Mouse (Mus musculus): ENCODE results near the gene Usp33. TPM values are rescaled to one million over a fixed set of nuclear protein-coding genes. Genes with fewer than 3 reads are reported as not detected.
A peak's percentile ranks its signal among the peaks of the same experiment; 100 is the strongest.

Usp33 gene
- total RNA-seq, 1 experiment from 2014 or later: 89.3 TPM

- peak; percentile 90 for ATAC-seq (replicated peaks; ENCODE audit: insufficient number of reproducible peaks, low FRiP score, low TSS enrichment, poor library complexity, severe bottlenecking)
Measured at GRCm38 (mm10) chr3:152396278-152396987, 50.2 kb downstream of the Usp33 start.

DNA sequence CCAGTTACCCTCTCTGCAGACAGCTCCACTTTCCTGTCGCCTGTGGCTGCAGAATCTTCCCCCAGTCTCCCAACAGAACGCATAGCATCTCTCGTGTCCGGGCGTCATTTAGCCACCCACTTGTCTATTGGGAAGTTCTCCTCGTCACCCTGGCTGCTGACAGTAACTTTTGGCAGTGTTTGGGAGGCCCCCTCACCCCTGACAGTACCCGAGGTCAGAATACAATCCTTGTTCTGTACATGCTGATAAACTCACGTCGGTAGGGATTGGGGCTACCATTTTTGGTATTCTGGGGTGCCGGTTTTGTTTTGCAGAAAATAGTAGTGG is 50.7 kb downstream of the Usp33 start:
- no peak; the same call in 1 of the 2 replicates for ATAC-seq (replicated peaks; ENCODE audit: insufficient number of reproducible peaks, low FRiP score, low TSS enrichment, poor library complexity, severe bottlenecking)

GRCm38 (mm10) chr3:152397335-152397940 is 51.2 kb downstream of the Usp33 start:
- ATAC-seq (replicated peaks; ENCODE audit: insufficient number of reproducible peaks, low FRiP score, low TSS enrichment, poor library complexity, severe bottlenecking): no peak

DNA sequence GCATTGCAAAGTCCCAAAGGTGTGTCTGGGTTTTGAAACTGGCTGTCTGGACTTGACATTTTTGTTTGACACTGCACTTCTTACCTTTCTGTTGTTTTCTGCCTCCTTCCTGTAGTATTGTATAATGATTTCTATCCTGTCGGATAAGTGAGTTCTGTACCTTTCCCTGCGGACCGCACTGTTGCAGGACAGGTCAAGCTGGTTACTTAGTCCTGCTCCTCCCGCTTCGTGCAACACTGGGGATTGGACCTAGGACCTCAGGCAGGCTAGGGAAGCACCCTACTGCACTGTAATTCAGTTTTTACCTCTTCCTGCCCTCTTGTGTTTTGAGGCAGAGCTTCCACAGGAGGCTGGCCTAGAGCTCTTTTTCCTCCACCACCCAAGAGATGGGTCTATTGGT is 54.2 kb downstream of the Usp33 start:
- no peak for ATAC-seq (replicated peaks; ENCODE audit: insufficient number of reproducible peaks, low FRiP score, low TSS enrichment, poor library complexity, severe bottlenecking)

DNA sequence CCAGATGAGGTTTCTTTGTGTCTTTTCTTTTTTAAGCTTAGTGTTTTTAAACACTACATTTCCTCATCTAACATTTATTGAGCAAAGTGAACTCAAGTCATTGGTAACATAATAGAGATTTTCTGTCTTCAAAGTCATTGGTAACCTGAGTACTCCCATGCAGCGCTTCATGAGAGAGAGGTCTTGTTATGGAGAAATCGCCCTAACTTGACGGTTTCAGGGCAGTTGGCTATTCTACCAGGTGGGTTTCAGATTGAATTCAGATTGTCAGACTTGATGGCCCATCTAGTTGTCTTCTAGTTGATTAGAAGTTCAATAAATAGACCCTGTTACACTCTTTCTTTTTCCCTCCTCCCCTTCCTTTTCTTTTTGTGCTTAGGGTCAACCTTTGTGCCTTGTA is 54.6 kb downstream of the Usp33 start:
- ATAC-seq (replicated peaks; ENCODE audit: insufficient number of reproducible peaks, low FRiP score, low TSS enrichment, poor library complexity, severe bottlenecking): no peak

DNA sequence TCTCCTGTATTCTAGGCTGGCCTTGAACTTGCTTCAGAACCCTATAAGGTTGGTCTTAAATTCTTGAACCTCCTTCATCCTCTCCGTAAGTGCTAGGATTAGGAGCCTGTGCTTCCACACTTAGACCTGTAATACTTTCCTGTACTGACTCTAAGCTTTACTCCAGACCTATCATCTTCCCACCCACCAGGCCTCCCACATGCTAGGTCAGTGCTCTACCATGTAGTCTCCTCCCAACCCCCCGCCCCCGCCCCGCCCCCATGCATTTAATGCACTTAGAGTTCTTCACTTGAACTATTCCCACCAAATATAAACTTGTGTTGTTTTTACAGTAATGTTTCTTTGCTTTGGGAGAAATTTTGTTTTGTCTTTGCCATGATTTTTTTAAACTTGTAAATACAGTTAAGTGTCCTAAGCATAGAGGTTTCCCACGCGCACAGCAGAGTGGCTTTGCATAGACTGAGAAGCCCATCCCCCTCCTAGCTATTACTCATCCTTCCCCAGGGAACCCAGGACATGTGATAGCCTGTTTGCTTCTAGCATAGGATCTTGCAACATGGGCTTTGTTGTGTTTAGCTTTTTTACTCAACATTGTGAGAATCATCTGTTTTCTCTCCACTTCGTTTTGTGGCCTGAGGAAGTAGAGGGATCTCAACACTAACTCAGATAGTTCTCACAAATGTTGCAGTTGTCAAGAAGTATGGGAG is 55.8 kb downstream of the Usp33 start:
- ATAC-seq (replicated peaks; ENCODE audit: insufficient number of reproducible peaks, low FRiP score, low TSS enrichment, poor library complexity, severe bottlenecking): peak; percentile 65; the same call in 1 of the 2 replicates

- no peak for ATAC-seq (replicated peaks; ENCODE audit: insufficient number of reproducible peaks, low FRiP score, low TSS enrichment, poor library complexity, severe bottlenecking)
Measured at GRCm38 (mm10) chr3:152402671-152403066, 56.4 kb downstream of the Usp33 start.

DNA sequence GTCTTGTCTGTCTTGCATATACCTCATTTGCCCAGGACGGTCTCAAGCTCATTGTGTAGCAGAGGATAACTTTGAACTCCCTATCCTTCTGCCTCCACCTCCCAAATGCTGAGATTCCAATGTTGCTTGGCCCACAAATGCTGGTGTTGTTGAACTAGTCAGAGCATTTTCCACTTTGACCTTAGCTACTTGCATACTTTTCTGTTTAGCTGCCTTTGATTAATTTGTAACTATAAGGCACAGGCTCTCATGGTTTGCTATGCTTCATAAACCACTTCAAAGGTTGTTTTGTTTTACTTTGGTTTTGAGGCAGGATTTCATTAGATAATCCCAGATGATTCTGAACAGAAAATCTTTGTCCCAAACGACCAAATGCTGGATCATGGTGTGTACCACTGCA is 57.5 kb downstream of the Usp33 start:
- no peak for ATAC-seq (replicated peaks; ENCODE audit: insufficient number of reproducible peaks, low FRiP score, low TSS enrichment, poor library complexity, severe bottlenecking)

DNA sequence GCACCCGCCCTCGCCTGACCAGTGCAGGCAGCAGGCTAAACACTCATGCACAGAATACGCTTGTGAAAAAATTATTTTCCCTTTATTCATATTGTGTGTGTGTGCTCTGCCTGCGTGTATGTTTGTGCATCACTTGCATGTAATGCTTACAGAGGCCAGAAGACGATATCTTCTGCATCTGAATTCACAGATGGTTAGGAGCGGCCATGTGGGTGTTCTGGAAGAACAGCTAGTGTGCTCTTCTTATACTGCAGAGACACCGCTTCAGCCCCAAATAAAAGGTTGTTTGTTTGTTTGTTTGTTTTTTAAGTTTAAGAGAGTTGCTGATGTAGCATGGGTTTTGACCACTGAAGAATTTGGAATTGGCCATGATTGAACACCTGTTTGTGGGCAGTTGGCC is 59.1 kb downstream of the Usp33 start:
- no peak for ATAC-seq (replicated peaks; ENCODE audit: insufficient number of reproducible peaks, low FRiP score, low TSS enrichment, poor library complexity, severe bottlenecking)

- no peak for ATAC-seq (replicated peaks; ENCODE audit: insufficient number of reproducible peaks, low FRiP score, low TSS enrichment, poor library complexity, severe bottlenecking)
Measured at GRCm38 (mm10) chr3:152405978-152406640, 59.8 kb downstream of the Usp33 start.

- ATAC-seq (replicated peaks; ENCODE audit: insufficient number of reproducible peaks, low FRiP score, low TSS enrichment, poor library complexity, severe bottlenecking): no peak
Measured at GRCm38 (mm10) chr3:152410980-152411551, 64.8 kb downstream of the Usp33 start.

DNA sequence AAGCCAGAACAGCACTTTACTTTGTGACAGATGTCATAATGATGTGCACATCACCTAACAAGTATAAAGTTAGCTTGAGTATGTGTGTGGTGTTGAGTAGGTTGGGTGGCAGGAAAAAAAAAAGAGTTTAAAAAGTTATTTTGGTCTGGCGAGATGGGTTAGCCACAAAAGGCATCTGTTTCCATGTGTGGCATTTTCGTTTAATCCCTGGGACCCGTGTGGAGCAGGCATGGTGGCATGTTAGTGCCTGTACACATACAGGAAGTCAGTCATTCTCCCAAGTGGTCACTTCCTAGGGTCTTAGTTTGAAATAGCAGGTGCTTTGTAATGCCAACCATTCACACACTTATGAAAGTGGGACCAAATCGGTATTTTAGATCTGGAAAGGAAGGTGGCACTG is 66.1 kb downstream of the Usp33 start:
- ATAC-seq (replicated peaks; ENCODE audit: insufficient number of reproducible peaks, low FRiP score, low TSS enrichment, poor library complexity, severe bottlenecking): no peak

DNA sequence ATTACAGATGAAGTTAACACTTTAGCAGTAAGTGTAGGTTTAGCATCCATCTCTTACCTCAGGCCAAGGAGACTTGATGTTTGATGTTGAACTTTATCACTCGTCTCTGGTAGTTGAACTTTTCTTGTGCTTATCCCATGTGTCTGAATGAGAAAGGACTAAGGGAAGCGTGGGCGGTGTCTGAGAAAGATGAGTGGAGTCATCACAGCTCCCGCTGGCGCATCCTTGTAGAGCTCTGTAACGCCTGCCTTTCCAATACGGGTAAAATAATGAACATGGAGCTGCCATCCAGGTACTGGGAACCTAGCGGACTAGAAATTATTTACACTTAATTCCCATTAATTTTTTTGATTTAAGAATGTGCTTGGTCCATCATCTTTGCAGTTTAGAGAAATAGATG is 82.6 kb downstream of the Usp33 start:
- ATAC-seq (replicated peaks; ENCODE audit: insufficient number of reproducible peaks, low FRiP score, low TSS enrichment, poor library complexity, severe bottlenecking): no peak

- ATAC-seq (replicated peaks; ENCODE audit: insufficient number of reproducible peaks, low FRiP score, low TSS enrichment, poor library complexity, severe bottlenecking): no peak
Measured at GRCm38 (mm10) chr3:152432677-152433076, 86.4 kb downstream of the Usp33 start.

GRCm38 (mm10) chr3:152435590-152435989 is 89.3 kb downstream of the Usp33 start:
- no peak for ATAC-seq (replicated peaks; ENCODE audit: insufficient number of reproducible peaks, low FRiP score, low TSS enrichment, poor library complexity, severe bottlenecking)

DNA sequence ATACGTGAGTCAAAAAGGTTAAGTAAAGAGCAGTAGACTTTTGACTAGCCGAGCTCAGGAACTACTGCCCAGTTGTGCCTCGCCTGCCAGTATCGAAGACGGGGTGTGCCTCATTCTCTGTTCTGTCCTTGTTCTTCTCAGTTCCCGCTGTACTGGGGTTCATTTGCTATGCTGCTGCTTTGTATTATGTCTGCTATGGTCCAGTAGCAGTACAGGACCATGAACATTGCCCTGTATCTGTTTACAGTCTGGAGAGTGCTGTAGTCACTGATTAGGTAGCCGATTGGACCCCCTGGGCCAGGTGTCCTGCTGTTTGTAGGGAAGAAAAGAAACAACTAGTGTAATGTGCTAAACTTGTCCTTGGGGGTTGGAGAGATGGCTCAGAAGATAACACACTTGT is 91.8 kb downstream of the Usp33 start:
- ATAC-seq (replicated peaks; ENCODE audit: insufficient number of reproducible peaks, low FRiP score, low TSS enrichment, poor library complexity, severe bottlenecking): no peak

GRCm38 (mm10) chr3:152442795-152443194 is 96.5 kb downstream of the Usp33 start:
- no peak for ATAC-seq (replicated peaks; ENCODE audit: insufficient number of reproducible peaks, low FRiP score, low TSS enrichment, poor library complexity, severe bottlenecking)

Measured in monocyte, adult 5-6 weeks (primary cell).